Mouse (Mus musculus) gastrocnemius, adult 18-20 months (tissue): ENCODE data around the gene Trim9. TPM values are rescaled to one million over a fixed set of nuclear protein-coding genes. Genes with fewer than 3 reads are reported as not detected.

Source experiments
- DNase-seq: peaks from one replicate; pipeline ENCODE4 v3.0.0; 2021; ENCODE audit warnings: low spot score
- total RNA-seq, 2 experiments: library from RNA; stranded (reverse); gene quantifications; 2 replicates each; pipeline ENCODE4 v1.2.3; 2021

The Trim9 gene
- total RNA-seq, 2 experiments from 2014 or later, result 0.05 to 0.09 TPM

DNA sequence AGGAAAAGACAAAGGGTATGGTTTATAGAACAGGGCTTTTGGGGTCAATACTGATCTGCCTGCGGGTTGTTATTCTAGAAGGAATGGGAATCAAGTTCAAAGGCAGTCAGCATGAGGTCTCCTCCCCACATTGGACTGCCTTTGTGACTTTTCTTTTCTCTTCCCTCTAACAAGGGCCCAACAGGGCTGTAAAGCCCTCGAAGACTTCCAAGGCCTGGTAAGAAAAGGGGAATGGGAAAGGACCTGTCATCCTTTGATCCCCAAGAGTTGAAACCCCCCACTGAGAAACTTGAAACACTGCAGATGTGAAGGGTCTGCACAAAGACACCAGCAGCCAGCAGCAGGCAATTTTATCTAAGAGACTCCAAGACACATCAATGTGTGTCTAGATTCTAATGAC, 21.0 kb downstream of the Trim9 start:
- DNase-seq, result no peak

DNA sequence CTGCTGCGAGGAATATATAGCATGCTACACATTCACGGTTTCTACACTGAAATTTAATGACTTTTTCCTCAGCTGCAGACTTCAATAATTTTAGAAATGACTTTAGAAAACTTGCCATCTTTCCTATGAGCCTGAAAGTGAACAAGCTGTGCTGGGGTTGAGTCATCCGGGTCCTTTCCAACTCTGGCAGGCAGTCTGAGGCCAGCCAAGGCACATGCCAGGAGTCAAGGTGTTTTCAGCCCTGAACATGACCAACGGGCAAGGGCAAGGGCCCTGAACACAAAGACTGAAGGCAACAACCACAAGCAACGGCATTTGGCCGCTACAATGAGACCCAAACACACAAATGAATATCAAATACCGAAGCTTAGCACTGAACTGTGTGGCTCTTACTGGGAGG, 21.6 kb downstream of the Trim9 start:
- DNase-seq, result no peak

GRCm38 (mm10) chr12:70322790-70323189, 24.6 kb downstream of the Trim9 start:
- DNase-seq, result no peak

- DNase-seq, result no peak
Observed at GRCm38 (mm10) chr12:70316147-70316546, 31.3 kb downstream of the Trim9 start.

- DNase-seq, result no peak
Observed at GRCm38 (mm10) chr12:70307881-70308280, 39.5 kb downstream of the Trim9 start.

DNA sequence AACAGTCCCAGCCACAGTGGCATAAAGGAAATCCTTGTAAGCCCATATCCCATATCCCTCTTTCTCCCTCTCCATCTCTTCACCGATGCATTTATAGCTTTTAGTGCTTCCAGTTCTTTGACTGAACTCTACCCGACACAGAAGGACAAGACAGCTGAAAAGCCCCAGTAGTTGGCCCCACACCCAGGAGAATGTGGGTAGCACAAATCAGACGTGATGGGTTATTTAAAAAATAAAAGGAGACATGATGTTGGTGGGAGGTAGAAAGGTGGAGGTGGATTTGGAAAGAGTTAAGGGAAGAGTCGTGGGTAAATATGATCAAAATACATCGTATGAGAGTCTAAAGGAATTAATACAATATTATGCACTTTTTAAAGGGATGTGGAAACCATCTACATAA, 40.4 kb downstream of the Trim9 start:
- no peak for DNase-seq

- no peak for DNase-seq
Observed at GRCm38 (mm10) chr12:70304014-70304413, 43.4 kb downstream of the Trim9 start.

GRCm38 (mm10) chr12:70303525-70303924, 43.9 kb downstream of the Trim9 start:
- DNase-seq, result no peak

DNA sequence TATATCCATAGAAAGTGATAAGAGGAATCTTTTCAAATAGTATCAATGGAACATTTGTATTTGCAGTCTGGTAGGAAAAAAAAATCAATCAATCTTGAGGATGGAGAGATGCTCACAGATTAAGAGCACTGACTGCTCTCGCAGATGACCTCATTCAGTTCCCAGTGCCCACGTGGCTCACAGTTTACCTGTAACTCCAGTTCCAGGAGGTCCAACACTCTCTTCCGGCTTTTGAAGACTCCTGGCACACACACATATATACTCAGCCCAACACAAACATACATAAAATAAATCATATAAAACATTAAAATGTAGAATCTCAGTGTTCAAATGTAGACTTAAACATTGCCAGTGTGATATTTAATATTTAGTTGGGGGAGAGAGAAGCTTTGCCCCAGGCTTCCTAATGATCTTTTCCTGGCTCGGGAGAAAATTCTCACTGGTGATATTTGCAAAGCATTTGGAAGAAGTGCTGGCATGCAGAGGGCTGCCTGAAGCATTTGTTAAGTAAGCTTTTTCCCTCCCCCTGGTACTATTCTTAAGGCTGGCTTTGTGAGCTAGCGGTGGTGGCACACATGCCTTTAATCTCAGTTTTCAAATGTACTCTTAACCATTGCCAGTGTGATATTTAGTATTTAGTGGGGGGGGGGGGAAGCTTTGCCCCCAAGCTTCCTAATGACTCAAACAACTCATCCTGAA, 45.2 kb downstream of the Trim9 start:
- DNase-seq, result no peak

GRCm38 (mm10) chr12:70293927-70294684, 53.3 kb downstream of the Trim9 start:
- no peak for DNase-seq

- DNase-seq, result no peak
Observed at GRCm38 (mm10) chr12:70293165-70293926, 54.1 kb downstream of the Trim9 start.

- DNase-seq, result no peak
Observed at GRCm38 (mm10) chr12:70285521-70285920, 61.9 kb downstream of the Trim9 start.

DNA sequence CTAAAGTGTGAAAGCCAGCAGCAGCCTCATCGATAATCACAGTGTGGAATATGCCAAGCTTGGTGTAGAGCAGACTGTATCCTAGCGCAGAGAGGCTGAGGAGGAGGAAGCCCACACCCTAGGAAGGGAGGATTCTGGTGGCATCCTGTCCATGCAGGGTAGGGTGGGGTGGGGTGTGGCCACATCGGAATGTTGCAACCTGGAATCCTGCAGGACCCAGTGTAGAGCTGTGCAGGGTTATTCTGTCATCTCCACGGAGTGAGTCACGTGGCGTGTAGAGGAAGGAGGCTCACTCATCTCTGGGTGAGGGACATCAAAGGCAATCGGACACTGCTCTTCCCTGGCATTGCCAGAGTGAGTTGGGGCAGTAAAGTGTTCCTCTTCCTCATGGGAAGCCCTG, 62.4 kb downstream of the Trim9 start:
- DNase-seq, result no peak

DNA sequence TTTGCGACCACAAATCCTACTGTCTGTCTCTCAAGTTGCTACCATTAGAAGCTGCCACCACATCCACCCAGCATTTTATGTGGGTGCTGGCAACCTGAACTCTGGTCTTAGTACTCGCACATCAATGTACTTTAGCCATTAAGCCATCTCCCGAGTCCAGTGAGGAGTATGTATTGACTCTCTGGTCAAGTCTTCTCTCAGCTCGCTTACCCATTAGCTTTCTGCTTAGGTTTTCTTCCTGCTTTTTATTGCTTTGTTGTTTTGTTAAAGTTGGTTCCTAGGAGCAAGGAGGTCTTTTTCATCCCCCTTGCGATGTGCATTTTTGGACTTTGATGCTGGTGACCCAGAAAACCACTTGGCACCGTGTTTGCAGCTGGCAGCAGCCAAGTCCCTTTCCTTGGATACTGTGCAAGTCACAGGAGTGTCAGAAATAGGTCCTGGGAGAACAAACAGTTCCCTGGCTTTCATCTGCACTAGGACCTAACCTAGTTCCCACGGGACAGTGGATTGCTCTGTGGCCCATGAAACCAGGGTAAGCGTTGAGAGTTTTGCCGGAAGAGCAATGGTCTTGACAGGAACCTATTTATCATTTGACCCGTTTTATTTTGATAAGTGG, 64.2 kb downstream of the Trim9 start:
- peak; percentile 68 for DNase-seq

DNA sequence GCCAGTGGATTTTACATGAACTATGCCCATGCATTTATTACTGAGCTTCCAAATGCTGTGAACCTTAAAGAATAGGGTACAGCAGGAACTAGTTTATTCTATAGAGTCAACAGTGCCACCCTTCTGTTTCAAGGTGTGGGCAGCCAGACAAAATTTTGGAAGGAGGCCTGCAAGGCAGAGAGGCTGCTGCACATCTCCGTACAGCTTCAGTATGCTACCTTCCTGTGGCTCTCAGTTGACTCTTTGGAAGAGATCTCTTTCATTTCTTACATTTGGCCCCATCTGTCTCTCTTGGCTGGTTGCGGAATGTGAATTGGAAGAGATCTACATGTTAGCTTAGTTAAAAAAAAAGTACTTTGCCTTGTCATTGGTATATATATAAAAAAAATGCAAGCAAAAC, 66.5 kb downstream of the Trim9 start:
- DNase-seq, result no peak

GRCm38 (mm10) chr12:70280381-70280780, 67.0 kb downstream of the Trim9 start:
- DNase-seq, result no peak

DNA sequence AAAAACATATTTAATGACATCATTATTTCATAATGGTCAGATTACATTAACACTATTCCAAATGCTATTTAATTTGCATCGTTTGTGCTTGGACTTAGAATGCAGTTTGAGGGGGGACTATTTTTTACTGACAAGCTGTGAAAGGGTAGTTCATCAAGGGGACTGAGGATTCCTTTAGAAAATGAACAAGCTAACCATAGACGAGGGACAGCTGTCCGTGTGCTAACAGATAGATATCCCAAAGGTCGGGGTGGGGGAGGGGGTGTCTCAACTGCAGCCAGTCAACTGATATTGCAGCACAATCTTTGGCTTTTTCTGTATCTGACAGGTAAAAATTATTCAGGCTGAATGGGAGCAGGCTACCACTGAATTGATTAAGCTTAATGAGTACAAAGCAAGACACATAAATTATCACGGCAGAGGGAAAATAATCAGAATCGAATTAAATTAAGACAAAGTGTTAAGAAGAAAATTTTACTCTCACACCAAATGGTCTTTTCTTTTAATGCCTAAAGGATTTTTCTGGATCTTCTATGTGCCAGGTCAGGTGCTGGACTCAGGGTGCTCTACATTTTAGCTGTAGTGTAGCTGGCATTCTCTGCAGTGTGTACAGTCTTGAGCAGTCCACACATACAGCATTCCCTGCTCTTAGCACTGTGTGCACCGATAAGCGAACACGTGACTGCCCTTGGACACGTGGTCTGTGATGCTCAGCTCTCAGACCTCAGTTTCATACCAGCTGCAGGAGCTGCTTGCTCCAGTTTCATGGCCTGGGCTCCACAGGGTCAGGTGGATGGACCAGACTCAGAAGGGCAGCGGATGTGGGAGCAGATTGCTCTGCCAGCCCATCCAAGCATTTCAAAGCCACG, 70.1 kb downstream of the Trim9 start:
- DNase-seq, result no peak

GRCm38 (mm10) chr12:70269724-70270123, 77.7 kb downstream of the Trim9 start:
- no peak for DNase-seq

- DNase-seq, result no peak
Observed at GRCm38 (mm10) chr12:70267314-70267713, 80.1 kb downstream of the Trim9 start.

GRCm38 (mm10) chr12:70266494-70266931, 80.9 kb downstream of the Trim9 start:
- DNase-seq, result no peak

GRCm38 (mm10) chr12:70263721-70264120, 83.7 kb downstream of the Trim9 start:
- DNase-seq, result no peak
